Mouse (Mus musculus): ENCODE measurements around the gene Lrguk.

DNA sequence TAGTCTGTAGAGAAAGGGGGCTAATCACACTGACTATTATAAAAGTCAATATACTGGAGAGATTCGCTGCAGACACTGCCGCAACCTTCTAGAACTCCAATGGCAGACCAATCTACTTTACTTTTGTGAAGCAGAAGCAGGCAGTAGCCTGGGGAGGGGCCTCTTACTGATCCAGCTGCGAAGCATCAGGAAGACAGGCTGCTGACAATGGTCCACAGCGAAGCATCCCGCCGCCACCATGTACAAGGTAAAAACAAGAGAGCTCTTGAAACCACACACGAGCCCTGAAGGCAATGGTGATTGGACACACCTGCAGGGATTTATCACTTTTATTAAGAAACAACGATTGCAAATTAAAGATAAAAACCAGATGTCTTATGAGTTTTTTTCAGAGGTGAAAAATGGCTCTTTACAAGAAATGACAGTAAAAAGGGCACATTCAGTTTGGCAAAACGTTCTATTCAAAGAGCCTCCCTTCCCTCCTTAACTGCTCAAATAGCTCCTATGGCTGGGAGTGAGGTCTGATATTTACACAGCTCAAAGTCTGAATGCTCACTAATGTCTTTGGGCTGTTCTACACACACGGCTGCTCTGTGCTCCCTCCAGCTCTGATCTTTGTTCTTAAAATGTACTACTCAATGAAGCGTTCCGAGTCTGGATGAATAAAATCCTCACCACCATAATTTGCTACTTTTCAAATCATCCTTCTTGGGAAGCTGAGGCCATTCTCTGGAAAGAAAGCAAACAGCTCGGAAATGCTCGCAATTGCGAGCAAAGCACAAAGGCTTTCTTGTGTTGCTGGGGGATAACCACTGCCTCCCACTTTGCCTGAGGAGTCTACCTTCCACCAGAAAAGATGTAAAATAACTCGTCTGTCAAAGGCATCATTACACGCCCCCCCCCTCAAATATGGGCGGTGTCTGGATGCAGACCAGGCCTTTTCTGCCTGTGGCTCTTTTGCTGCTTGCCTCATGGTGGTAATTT is 124.1 kb downstream of the Lrguk start:
- no peak for TF ChIP-seq POLR2A (IDR thresholded peaks at IDR 0.05; ENCODE audit: insufficient read depth, low read depth, low read length)
- TF ChIP-seq CTCF (IDR thresholded peaks at IDR 0.05), result no peak
